Mouse (Mus musculus) adrenal gland, postnatal 4 days (tissue): ENCODE data around the gene Rhbdl1. TPM values are rescaled to one million over a fixed set of nuclear protein-coding genes. Genes with fewer than 3 reads are reported as not detected.

ENCODE experiments used
- DNase-seq, 2 experiments: peaks; one replicate each; pipeline ENCODE4 v3.0.0; 2021 to 2022; ENCODE audit warnings: low spot score in 2 of 2, mixed read lengths in 2 of 2
- long read RNA-seq, 2 experiments: library from polyadenylated mRNA; stranded (forward); transcript quantifications; one replicate each; pipeline ENCODE4 v2.0.0; 2021
- total RNA-seq, 2 experiments: library from RNA; stranded (reverse); gene quantifications; 2 replicates each; pipeline ENCODE4 v1.2.3; 2021

The Rhbdl1 gene
- 10 to 100 TPM; 19.3 to 21.4 TPM for total RNA-seq
- long read RNA-seq, experiment 1, transcript Rhbdl1-201 (8 exons, 1,711 nt): major isoform, 13 of 32 reads
- long read RNA-seq, experiment 1, partial matches to known transcripts: 10 of 32 reads
- long read RNA-seq, experiment 1, other reads (novel, unspliced or antisense): 9 of 32 reads
- long read RNA-seq, experiment 2, partial matches to known transcripts: 23 of 35 reads
- long read RNA-seq, experiment 2, other reads (novel, unspliced or antisense): 7 of 35 reads

- peak; percentile 54 to 65 for DNase-seq
These were observed at the start of gene Rhbdl1 for GRCm38 (mm10) chr17:25837076-25837410. TSS of gene Rhbdl1 (minus strand) at chr17:25837295.

- DNase-seq: no peak
These were observed 49.7 kb upstream of the Rhbdl1 start for GRCm38 (mm10) chr17:25886806-25887205.

GRCm38 (mm10) chr17:25885636-25886035, 48.5 kb upstream of the Rhbdl1 start:
- DNase-seq: no peak

- DNase-seq: no peak
These were observed 46.7 kb upstream of the Rhbdl1 start for GRCm38 (mm10) chr17:25883824-25884223.

- DNase-seq: no peak
These were observed 46.2 kb upstream of the Rhbdl1 start for GRCm38 (mm10) chr17:25883268-25883667.

- DNase-seq: peak in 1 of 2 experiments; percentile 6
These were observed 45.2 kb upstream of the Rhbdl1 start for GRCm38 (mm10) chr17:25882306-25882705.

GRCm38 (mm10) chr17:25881691-25882090, 44.6 kb upstream of the Rhbdl1 start:
- DNase-seq: no peak

- no peak for DNase-seq
These were observed 44.0 kb upstream of the Rhbdl1 start for GRCm38 (mm10) chr17:25880913-25881641.

- no peak for DNase-seq
These were observed 43.3 kb upstream of the Rhbdl1 start, which contains the start of gene Wfikkn1 for GRCm38 (mm10) chr17:25880196-25880910. TSS of gene Wfikkn1 (minus strand) at chr17:25880858.

- DNase-seq: no peak
These were observed 42.7 kb upstream of the Rhbdl1 start for GRCm38 (mm10) chr17:25879750-25880149.

GRCm38 (mm10) chr17:25879261-25879660, 42.2 kb upstream of the Rhbdl1 start:
- DNase-seq: peak in 1 of 2 experiments; percentile 5

- DNase-seq: no peak
These were observed 41.6 kb upstream of the Rhbdl1 start for GRCm38 (mm10) chr17:25878611-25879180.

- no peak for DNase-seq
These were observed 40.9 kb upstream of the Rhbdl1 start for GRCm38 (mm10) chr17:25877741-25878610.

GRCm38 (mm10) chr17:25877025-25877424, 39.9 kb upstream of the Rhbdl1 start:
- DNase-seq: no peak

- DNase-seq: no peak
These were observed 39.3 kb upstream of the Rhbdl1 start for GRCm38 (mm10) chr17:25876347-25876915.

- peak; percentile 75 to 85 for DNase-seq
These were observed 38.4 kb upstream of the Rhbdl1 start for GRCm38 (mm10) chr17:25875171-25876136.

- peak; percentile 70 to 84 for DNase-seq
These were observed 37.7 kb upstream of the Rhbdl1 start, which contains the start of gene Mettl26 for GRCm38 (mm10) chr17:25874721-25875170. TSS of gene Mettl26 (plus strand) at chr17:25875074.

- no peak for DNase-seq
These were observed 37.1 kb upstream of the Rhbdl1 start for GRCm38 (mm10) chr17:25874148-25874720.
